Mouse (Mus musculus): Measurements from ENCODE around the gene Nt5c3b. TPM values are rescaled to one million over a fixed set of nuclear protein-coding genes. Genes with fewer than 3 reads are reported as not detected.

Nt5c3b gene
- polyA plus RNA-seq, 1 experiment from 2014 or later, result 127 TPM

- no peak overlapping the region for H3K4me2 ChIP-seq (ENCODE audit: low read length)
- peaks cover 33% of the 10 kb centered on the region for H3K4me1 ChIP-seq (ENCODE audit: control insufficient read depth, insufficient read depth, low read depth, low read length)
- H3K36me3 ChIP-seq (ENCODE audit: control insufficient read depth, insufficient read depth, low read length), result no peaks in the 10 kb centered on the region
- H3K27me3 ChIP-seq (replicated peaks; ENCODE audit: control insufficient read depth, insufficient read depth, low read length), result no peaks in the 10 kb centered on the region
- no peaks in the 10 kb centered on the region for H3K9me3 ChIP-seq (ENCODE audit: control insufficient read depth, low read length)
- no peak for ATAC-seq
- H3K27ac ChIP-seq (ENCODE audit: low read depth, low read length), result no peak overlapping the region
- H3K9ac ChIP-seq (ENCODE audit: low read depth, low read length), result no peak overlapping the region
- WGBS, result 88% methylated on average over 5 of the region's 5 CpGs
- no peak overlapping the region for H3K4me3 ChIP-seq (ENCODE audit: low read length)
These were observed 48.6 kb downstream of the Nt5c3b start for GRCm38 (mm10) chr11:100392958-100393357.

GRCm38 (mm10) chr11:100391884-100392345 is 49.7 kb downstream of the Nt5c3b start:
- no peak overlapping the region for H3K4me2 ChIP-seq (ENCODE audit: low read length)
- no peak overlapping the region for H3K27ac ChIP-seq (ENCODE audit: low read depth, low read length)
- no peaks in the 10 kb centered on the region for H3K27me3 ChIP-seq (replicated peaks; ENCODE audit: control insufficient read depth, insufficient read depth, low read length)
- 84% methylated on average over 7 of the region's 7 CpGs for WGBS
- peaks cover 36% of the 10 kb centered on the region for H3K4me1 ChIP-seq (ENCODE audit: control insufficient read depth, insufficient read depth, low read depth, low read length)
- H3K4me3 ChIP-seq (ENCODE audit: low read length), result no peak overlapping the region
- ATAC-seq, result no peak
- no peaks in the 10 kb centered on the region for H3K9me3 ChIP-seq (ENCODE audit: control insufficient read depth, low read length)
- no peaks in the 10 kb centered on the region for H3K36me3 ChIP-seq (ENCODE audit: control insufficient read depth, insufficient read depth, low read length)
- H3K9ac ChIP-seq (ENCODE audit: low read depth, low read length), result no peak overlapping the region

DNA sequence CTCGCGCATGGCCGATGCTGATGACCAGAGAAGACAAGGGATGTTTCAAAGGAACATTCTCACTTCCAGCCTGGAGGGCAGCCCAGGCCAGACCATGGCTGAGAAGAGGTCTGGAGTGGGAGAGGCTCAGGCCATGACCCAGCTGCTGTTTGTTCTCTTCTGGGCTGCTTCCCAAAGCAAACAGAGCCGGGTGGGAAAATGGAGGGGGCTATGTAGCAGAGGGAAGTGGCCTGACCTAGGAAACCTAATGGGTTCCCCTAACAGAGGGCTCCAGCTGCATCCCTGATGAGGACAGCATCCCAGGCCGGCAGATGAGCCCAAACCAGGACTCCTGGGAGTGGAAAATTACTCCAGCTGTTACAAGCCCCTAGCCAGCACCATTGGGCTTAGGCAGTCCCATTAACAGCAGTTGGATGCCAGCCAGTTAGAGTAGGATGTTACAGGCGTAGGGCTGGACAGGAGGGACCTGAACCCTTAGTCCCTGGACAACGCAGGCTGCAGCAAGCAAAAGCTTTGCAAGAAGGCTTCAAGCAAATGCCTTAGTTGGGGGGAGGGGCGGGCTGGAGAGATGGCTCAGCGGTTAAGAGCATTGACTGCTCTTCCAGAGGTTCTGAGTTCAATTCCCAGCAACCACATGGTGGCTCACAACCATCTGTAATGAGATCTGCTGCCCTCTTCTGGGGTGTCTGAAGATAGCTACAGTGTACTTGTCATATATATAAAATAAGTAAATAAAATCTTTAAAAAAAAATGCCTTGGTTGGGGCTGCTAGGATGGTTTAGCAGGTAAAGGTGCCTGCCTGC is 50.3 kb downstream of the Nt5c3b start:
- WGBS, result 66% methylated on average over 9 of the region's 9 CpGs

GRCm38 (mm10) chr11:100389931-100390445 is 51.6 kb downstream of the Nt5c3b start:
- H3K4me1 ChIP-seq (ENCODE audit: control insufficient read depth, insufficient read depth, low read depth, low read length), result peaks cover 19% of the 10 kb centered on the region
- H3K9ac ChIP-seq (ENCODE audit: low read depth, low read length), result no peak overlapping the region
- H3K4me3 ChIP-seq (ENCODE audit: low read length), result no peak overlapping the region
- H3K9me3 ChIP-seq (ENCODE audit: control insufficient read depth, low read length), result no peaks in the 10 kb centered on the region
- H3K27ac ChIP-seq (ENCODE audit: low read depth, low read length), result peak overlapping the region; percentile 16; the same call in 1 of the 2 replicates
- H3K36me3 ChIP-seq (ENCODE audit: control insufficient read depth, insufficient read depth, low read length), result peaks cover 7% of the 10 kb centered on the region
- H3K27me3 ChIP-seq (replicated peaks; ENCODE audit: control insufficient read depth, insufficient read depth, low read length), result no peaks in the 10 kb centered on the region
- no peak overlapping the region for H3K4me2 ChIP-seq (ENCODE audit: low read length)
- whole genome bisulfite sequencing, result 39% methylated on average over 8 of the region's 8 CpGs
- peak; percentile 12; the same call in 1 of the 2 replicates for ATAC-seq

More for the DNA sequence above, 50.3 kb downstream of the Nt5c3b start:
- Histone ChIP-seq H3K4me3 (ENCODE audit: low read length) (no peak overlapping the region), H3K36me3 (ENCODE audit: control insufficient read depth, insufficient read depth, low read length) (no peaks in the 10 kb centered on the region), H3K9ac (ENCODE audit: low read depth, low read length) (no peak overlapping the region), H3K4me2 (ENCODE audit: low read length) (no peak overlapping the region), H3K27ac (ENCODE audit: low read depth, low read length) (peak overlapping the region; percentile 44; the same call in 1 of the 2 replicates), H3K9me3 (ENCODE audit: control insufficient read depth, low read length) (no peaks in the 10 kb centered on the region), H3K4me1 (ENCODE audit: control insufficient read depth, insufficient read depth, low read depth, low read length) (peaks cover 32% of the 10 kb centered on the region), H3K27me3 (replicated peaks; ENCODE audit: control insufficient read depth, insufficient read depth, low read length) (no peaks in the 10 kb centered on the region)
- ATAC-seq, result peak; percentile 52

DNA sequence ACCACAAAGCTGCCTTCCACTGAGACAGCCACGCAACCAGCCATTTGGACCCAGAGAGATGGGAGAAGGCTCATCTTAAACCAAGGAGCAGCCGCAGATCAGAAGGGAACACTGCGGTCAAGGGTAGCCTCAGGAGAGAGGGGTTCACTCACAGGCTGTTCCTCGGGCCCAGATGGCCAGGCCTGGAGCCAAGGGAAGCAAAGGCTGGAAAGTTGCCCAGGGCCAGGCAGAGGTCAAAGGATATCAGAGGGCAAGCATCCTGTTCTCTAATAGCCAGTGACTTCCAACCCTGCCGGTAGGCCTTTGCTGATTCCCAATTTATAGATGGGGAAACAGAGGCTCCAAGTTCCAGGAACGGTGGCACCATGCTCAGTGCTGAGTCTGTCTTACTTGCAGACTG is 53.0 kb downstream of the Nt5c3b start:
- no peaks in the 10 kb centered on the region for H3K9me3 ChIP-seq (ENCODE audit: control insufficient read depth, low read length)
- ATAC-seq, result no peak
- H3K4me2 ChIP-seq (ENCODE audit: low read length), result no peak overlapping the region
- H3K36me3 ChIP-seq (ENCODE audit: control insufficient read depth, insufficient read depth, low read length), result peaks cover 15% of the 10 kb centered on the region
- H3K27ac ChIP-seq (ENCODE audit: low read depth, low read length), result no peak overlapping the region
- 89% methylated on average over 6 of the region's 6 CpGs for WGBS
- no peak overlapping the region for H3K9ac ChIP-seq (ENCODE audit: low read depth, low read length)
- H3K4me3 ChIP-seq (ENCODE audit: low read length), result no peak overlapping the region
- H3K4me1 ChIP-seq (ENCODE audit: control insufficient read depth, insufficient read depth, low read depth, low read length), result peaks cover 16% of the 10 kb centered on the region
- H3K27me3 ChIP-seq (replicated peaks; ENCODE audit: control insufficient read depth, insufficient read depth, low read length), result no peaks in the 10 kb centered on the region

DNA sequence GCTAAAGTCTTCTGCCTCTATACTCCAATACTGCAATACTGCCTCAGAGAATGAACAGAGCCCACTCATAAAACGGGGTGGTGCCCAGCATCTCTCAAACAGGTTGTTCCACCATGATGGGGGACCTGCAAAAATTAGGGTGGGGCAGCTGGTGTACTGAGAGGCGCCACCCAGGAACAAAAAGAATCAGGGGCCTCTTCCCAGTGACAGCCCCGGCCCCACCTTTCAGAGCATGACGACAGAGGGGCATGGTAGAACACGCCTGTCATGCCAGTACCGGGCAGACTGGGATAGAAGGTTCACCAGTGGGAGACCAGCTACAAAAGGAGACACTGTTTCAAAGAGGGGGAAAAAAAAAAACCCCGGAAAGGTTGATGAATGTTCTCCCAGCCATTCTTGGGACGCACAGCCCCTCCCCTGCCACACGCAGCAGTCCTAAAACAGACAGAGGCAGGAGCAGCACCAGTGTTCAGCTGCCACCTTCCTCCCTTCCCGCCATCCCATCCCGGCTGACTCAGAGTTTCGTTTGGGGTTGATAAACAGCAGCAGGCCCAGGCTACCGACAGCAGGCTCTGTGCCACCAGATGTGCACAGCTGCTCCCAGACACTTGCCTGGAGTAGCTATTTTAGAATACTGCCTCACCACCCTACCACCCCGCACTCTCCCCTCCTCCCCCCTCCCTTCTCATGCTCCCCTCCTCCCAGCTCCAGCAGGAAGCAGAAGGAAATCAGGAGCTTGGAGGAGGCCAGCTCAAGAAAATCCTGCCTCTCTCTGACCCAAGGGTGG is 53.8 kb downstream of the Nt5c3b start:
- peaks cover 16% of the 10 kb centered on the region for H3K4me1 ChIP-seq (ENCODE audit: control insufficient read depth, insufficient read depth, low read depth, low read length)
- no peak overlapping the region for H3K27ac ChIP-seq (ENCODE audit: low read depth, low read length)
- ATAC-seq, result no peak
- H3K27me3 ChIP-seq (replicated peaks; ENCODE audit: control insufficient read depth, insufficient read depth, low read length), result no peaks in the 10 kb centered on the region
- H3K9ac ChIP-seq (ENCODE audit: low read depth, low read length), result no peak overlapping the region
- H3K36me3 ChIP-seq (ENCODE audit: control insufficient read depth, insufficient read depth, low read length), result peaks cover 23% of the 10 kb centered on the region
- no peaks in the 10 kb centered on the region for H3K9me3 ChIP-seq (ENCODE audit: control insufficient read depth, low read length)
- 48% methylated on average over 14 of the region's 14 CpGs for WGBS
- no peak overlapping the region for H3K4me3 ChIP-seq (ENCODE audit: low read length)
- no peak overlapping the region for H3K4me2 ChIP-seq (ENCODE audit: low read length)

DNA sequence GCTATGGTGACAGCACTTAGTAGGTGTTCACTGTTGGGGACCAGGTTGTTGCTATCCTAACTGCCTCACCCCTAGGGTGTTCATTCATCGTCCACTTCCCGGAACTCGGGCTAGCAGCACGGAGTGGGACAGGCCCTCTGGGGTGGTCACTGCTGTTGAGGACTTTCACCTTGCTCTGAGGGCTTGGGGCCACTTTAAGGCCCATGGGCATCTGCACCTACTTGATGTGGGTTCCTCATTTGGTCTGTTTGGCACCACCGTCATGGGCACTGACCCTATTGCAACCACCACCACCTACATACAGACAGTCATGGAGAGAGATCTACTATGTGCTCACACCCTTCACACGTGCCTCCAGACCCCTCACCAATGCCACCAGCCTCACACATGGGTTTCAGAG is 54.5 kb downstream of the Nt5c3b start:
- ATAC-seq, result no peak
- Histone ChIP-seq H3K9ac (ENCODE audit: low read depth, low read length) (no peak overlapping the region), H3K36me3 (ENCODE audit: control insufficient read depth, insufficient read depth, low read length) (peaks cover 27% of the 10 kb centered on the region), H3K4me2 (ENCODE audit: low read length) (no peak overlapping the region), H3K9me3 (ENCODE audit: control insufficient read depth, low read length) (no peaks in the 10 kb centered on the region), H3K27me3 (replicated peaks; ENCODE audit: control insufficient read depth, insufficient read depth, low read length) (no peaks in the 10 kb centered on the region), H3K4me1 (ENCODE audit: control insufficient read depth, insufficient read depth, low read depth, low read length) (peaks cover 16% of the 10 kb centered on the region), H3K4me3 (ENCODE audit: low read length) (no peak overlapping the region), H3K27ac (ENCODE audit: low read depth, low read length) (no peak overlapping the region)
- 83% methylated on average over 6 of the region's 6 CpGs for WGBS

DNA sequence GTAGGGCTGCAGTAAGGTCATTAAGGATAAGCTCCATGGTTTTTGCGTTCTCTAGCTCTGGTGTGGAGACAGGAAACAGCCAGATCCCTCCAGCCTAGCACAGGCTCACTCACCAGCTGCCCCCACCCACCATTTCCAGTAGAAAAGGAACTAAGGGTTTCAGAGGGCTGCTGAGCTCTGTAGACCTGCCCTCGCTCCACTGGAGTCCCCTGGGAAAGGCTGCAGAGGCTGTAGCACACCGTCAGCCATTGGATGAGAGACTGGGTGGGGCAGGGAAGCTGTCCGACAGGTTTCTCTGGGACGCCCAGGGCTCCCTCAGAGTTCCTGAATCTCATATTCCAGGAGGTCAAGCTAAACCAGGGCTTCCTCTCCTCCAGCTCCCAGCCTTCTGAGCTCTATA is 55.0 kb downstream of the Nt5c3b start:
- H3K4me1 ChIP-seq (ENCODE audit: control insufficient read depth, insufficient read depth, low read depth, low read length), result peaks cover 16% of the 10 kb centered on the region
- 52% methylated on average over 5 of the region's 5 CpGs for WGBS
- H3K9ac ChIP-seq (ENCODE audit: low read depth, low read length), result no peak overlapping the region
- no peak overlapping the region for H3K4me2 ChIP-seq (ENCODE audit: low read length)
- no peak overlapping the region for H3K4me3 ChIP-seq (ENCODE audit: low read length)
- H3K27ac ChIP-seq (ENCODE audit: low read depth, low read length), result no peak overlapping the region
- ATAC-seq, result no peak
- H3K9me3 ChIP-seq (ENCODE audit: control insufficient read depth, low read length), result no peaks in the 10 kb centered on the region
- peaks cover 31% of the 10 kb centered on the region for H3K36me3 ChIP-seq (ENCODE audit: control insufficient read depth, insufficient read depth, low read length)
- no peaks in the 10 kb centered on the region for H3K27me3 ChIP-seq (replicated peaks; ENCODE audit: control insufficient read depth, insufficient read depth, low read length)

DNA sequence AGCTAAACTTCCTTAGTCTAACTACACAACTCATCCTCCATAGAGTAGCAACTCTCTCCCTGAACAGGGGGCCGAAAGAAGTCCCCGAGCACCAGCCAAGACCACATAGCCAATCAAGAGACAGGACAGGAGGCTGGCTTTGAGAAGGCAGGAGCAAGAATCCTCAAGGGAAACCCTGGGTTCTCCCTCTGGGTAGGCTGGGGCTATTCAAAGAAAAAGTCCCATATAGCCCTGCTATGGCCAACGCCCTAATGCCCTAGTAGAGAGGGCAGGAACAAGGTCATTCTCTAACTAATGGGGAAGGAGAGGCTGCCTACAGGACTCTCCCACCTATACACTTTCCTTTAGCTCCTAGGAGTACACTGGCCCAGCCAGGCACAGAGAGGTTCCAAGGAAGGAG is 56.6 kb downstream of the Nt5c3b start:
- H3K9ac ChIP-seq (ENCODE audit: low read depth, low read length), result no peak overlapping the region
- no peak for ATAC-seq
- no peak overlapping the region for H3K4me3 ChIP-seq (ENCODE audit: low read length)
- peaks cover 35% of the 10 kb centered on the region for H3K36me3 ChIP-seq (ENCODE audit: control insufficient read depth, insufficient read depth, low read length)
- no peak overlapping the region for H3K27ac ChIP-seq (ENCODE audit: low read depth, low read length)
- WGBS, result 95% methylated on average over 3 of the region's 3 CpGs
- H3K27me3 ChIP-seq (replicated peaks; ENCODE audit: control insufficient read depth, insufficient read depth, low read length), result no peaks in the 10 kb centered on the region
- H3K4me1 ChIP-seq (ENCODE audit: control insufficient read depth, insufficient read depth, low read depth, low read length), result peaks cover 9% of the 10 kb centered on the region
- no peaks in the 10 kb centered on the region for H3K9me3 ChIP-seq (ENCODE audit: control insufficient read depth, low read length)
- H3K4me2 ChIP-seq (ENCODE audit: low read length), result no peak overlapping the region

Data from hindbrain, embryonic 16.5 days (tissue).